Mouse (Mus musculus) kidney, embryonic 14.5 days (tissue): Measurements from ENCODE around the gene Slc44a4. TPM values are rescaled to one million over a fixed set of nuclear protein-coding genes. Genes with fewer than 3 reads are reported as not detected.

ENCODE experiments used
- ATAC-seq: fragments of 200-750 bp; cut with Nextera tagmentation; 2 replicates; pipeline ENCODE4 v1.8.0; 2017; ENCODE audit warnings: moderate number of reproducible peaks, mild to moderate bottlenecking, moderate TSS enrichment, moderate library complexity; ENCODE audit not compliant: low FRiP score, low TSS enrichment
- H3K27ac ChIP-seq: fragments of 300-500 bp; sonication (generic); 2 replicates; pipeline ENCODE4 v1.5.1; 2014; ENCODE audit warnings: low read depth, mild to moderate bottlenecking, low read length, moderate library complexity, mixed read lengths
- H3K27me3 ChIP-seq: fragments of 300-500 bp; sonication (generic); 2 replicates; pipeline ENCODE4 v1.6.1; 2014; ENCODE audit warnings: mild to moderate bottlenecking, low read length; ENCODE audit not compliant: control insufficient read depth, insufficient read depth
- H3K36me3 ChIP-seq: fragments of 300-500 bp; sonication (generic); 2 replicates; pipeline ENCODE4 v1.6.1; 2014; ENCODE audit warnings: low read length, mixed read lengths; ENCODE audit not compliant: control insufficient read depth, insufficient read depth
- H3K4me1 ChIP-seq: fragments of 300-500 bp; sonication (generic); 2 replicates; pipeline ENCODE4 v1.6.1; 2014; ENCODE audit warnings: low read length, mixed read lengths; ENCODE audit not compliant: control insufficient read depth, insufficient read depth
- H3K4me2 ChIP-seq: fragments of 300-500 bp; sonication (generic); replicated peaks from 2 replicates; pipeline ENCODE4 v1.6.1; 2014; ENCODE audit warnings: low read depth, mild to moderate bottlenecking, low read length
- H3K4me3 ChIP-seq: fragments of 300-500 bp; sonication (generic); 2 replicates; pipeline ENCODE4 v1.5.1; 2014; ENCODE audit warnings: mild to moderate bottlenecking, low read length
- H3K9ac ChIP-seq: fragments of 300-500 bp; sonication (generic); 2 replicates; pipeline ENCODE4 v1.6.1; 2014; ENCODE audit warnings: low read depth, mild to moderate bottlenecking, low read length, moderate library complexity
- H3K9me3 ChIP-seq: fragments of 300-500 bp; sonication (generic); 2 replicates; pipeline ENCODE4 v1.6.1; 2016; ENCODE audit warnings: low read length; ENCODE audit not compliant: control insufficient read depth
- WGBS: fragments of 180-500 bp; shearing (Covaris S2); extraction: QIAGEN DNeasy Blood & Tissue Kit; methylation state at CpG from one replicate; pipeline ENCODE4 v1.1.7; 2014; 5-methylcytosine and 5-hydroxymethylcytosine counted together
- polyA plus RNA-seq: library from polyadenylated mRNA; unstranded; fragments of >200 nt; fragmentation: Nextera tagmentation; extraction: Ambion mirVana; gene quantifications from 2 replicates; pipeline ENCODE4 v1.2.1, GENCODE M21; 2014

Gene Slc44a4
- polyA plus RNA-seq, 1 experiment from 2014 or later = 7.7 TPM

- Histone ChIP-seq H3K4me1 (0 out of 2 replicates have a peak, but pooled peaks cover 9% of the 10 kb centered on the region), H3K4me2 (no peak overlapping the region), H3K27ac (no peak overlapping the region), H3K36me3 (peaks cover 81% of the 10 kb centered on the region), H3K27me3 (no peaks in the 10 kb centered on the region), H3K4me3 (no peak overlapping the region), H3K9ac (no peak overlapping the region), H3K9me3 (no peaks in the 10 kb centered on the region)
- no peak for ATAC-seq
- WGBS = 83% methylated on average over 10 of the region's 10 CpGs
These were observed 3.3 kb upstream of the Slc44a4 start for GRCm38 (mm10) chr17:34910982-34911381.

GRCm38 (mm10) chr17:34911945-34912351 is 2.3 kb upstream of the Slc44a4 start:
- Histone ChIP-seq H3K9ac (no peak overlapping the region), H3K27ac (no peak overlapping the region), H3K4me1 (0 out of 2 replicates have a peak, but pooled peaks cover 9% of the 10 kb centered on the region), H3K4me2 (no peak overlapping the region), H3K9me3 (no peaks in the 10 kb centered on the region), H3K4me3 (no peak overlapping the region), H3K27me3 (no peaks in the 10 kb centered on the region), H3K36me3 (peaks cover 72% of the 10 kb centered on the region)
- peak; percentile 43; the same call in 1 of the 2 replicates for ATAC-seq
- 51% methylated on average over 5 of the region's 5 CpGs for whole genome bisulfite sequencing

GRCm38 (mm10) chr17:34915410-34915831 is 1.2 kb downstream of the Slc44a4 start:
- 0 out of 2 replicates have a peak, but pooled peaks cover 9% of the 10 kb centered on the region for H3K4me1 ChIP-seq
- peak overlapping the region; percentile 26 for H3K4me2 ChIP-seq
- H3K36me3 ChIP-seq = peaks cover 37% of the 10 kb centered on the region
- ATAC-seq = peak; percentile 69
- H3K27me3 ChIP-seq = no peaks in the 10 kb centered on the region
- no peaks in the 10 kb centered on the region for H3K9me3 ChIP-seq
- 8% methylated on average over 11 of the region's 11 CpGs for WGBS
- H3K4me3 ChIP-seq = no peak overlapping the region
- peak overlapping the region; percentile 23; the same call in 1 of the 2 replicates for H3K9ac ChIP-seq
- H3K27ac ChIP-seq = no peak overlapping the region; the same call in 1 of the 2 replicates

GRCm38 (mm10) chr17:34916316-34916715 is 2.0 kb downstream of the Slc44a4 start:
- Histone ChIP-seq H3K4me3 (no peak overlapping the region), H3K4me1 (0 out of 2 replicates have a peak, but pooled peaks cover 9% of the 10 kb centered on the region), H3K9me3 (no peaks in the 10 kb centered on the region), H3K27me3 (no peaks in the 10 kb centered on the region), H3K9ac (no peak overlapping the region), H3K27ac (no peak overlapping the region), H3K4me2 (no peak overlapping the region), H3K36me3 (peaks cover 28% of the 10 kb centered on the region)
- no peak for ATAC-seq
- 88% methylated on average over 5 of the region's 5 CpGs for WGBS

- WGBS = 79% methylated on average over 9 of the region's 9 CpGs
- H3K9ac ChIP-seq = no peak overlapping the region
- H3K4me1 ChIP-seq = 0 out of 2 replicates have a peak, but pooled peaks cover 9% of the 10 kb centered on the region
- H3K27ac ChIP-seq = no peak overlapping the region
- no peak for ATAC-seq
- no peak overlapping the region for H3K4me3 ChIP-seq
- no peak overlapping the region for H3K4me2 ChIP-seq
- no peaks in the 10 kb centered on the region for H3K27me3 ChIP-seq
- no peaks in the 10 kb centered on the region for H3K9me3 ChIP-seq
- H3K36me3 ChIP-seq = peaks cover 19% of the 10 kb centered on the region
These were observed 2.9 kb downstream of the Slc44a4 start for GRCm38 (mm10) chr17:34917188-34917587.

- no peaks in the 10 kb centered on the region for H3K9me3 ChIP-seq
- no peaks in the 10 kb centered on the region; the same call in 1 of the 2 replicates for H3K4me1 ChIP-seq
- ATAC-seq = peak; percentile 63; the same call in 1 of the 2 replicates
- WGBS = 35% methylated on average over 6 of the region's 6 CpGs
- H3K4me3 ChIP-seq = no peak overlapping the region
- no peaks in the 10 kb centered on the region for H3K36me3 ChIP-seq
- no peak overlapping the region for H3K9ac ChIP-seq
- H3K27me3 ChIP-seq = no peaks in the 10 kb centered on the region
- no peak overlapping the region for H3K27ac ChIP-seq
- no peak overlapping the region for H3K4me2 ChIP-seq
These were observed 8.7 kb downstream of the Slc44a4 start for GRCm38 (mm10) chr17:34922939-34923338.

- no peak overlapping the region for H3K27ac ChIP-seq
- H3K4me3 ChIP-seq = no peak overlapping the region
- no peaks in the 10 kb centered on the region for H3K27me3 ChIP-seq
- no peaks in the 10 kb centered on the region for H3K36me3 ChIP-seq
- H3K4me2 ChIP-seq = no peak overlapping the region
- no peaks in the 10 kb centered on the region for H3K9me3 ChIP-seq
- no peaks in the 10 kb centered on the region; the same call in 1 of the 2 replicates for H3K4me1 ChIP-seq
- WGBS = 60% methylated on average over 5 of the region's 5 CpGs
- ATAC-seq = no peak
- no peak overlapping the region for H3K9ac ChIP-seq
These were observed 10.0 kb downstream of the Slc44a4 start for GRCm38 (mm10) chr17:34924258-34924657.

GRCm38 (mm10) chr17:34927306-34928019 is 13.2 kb downstream of the Slc44a4 start:
- WGBS = 85% methylated on average over 18 of the region's 18 CpGs
- ATAC-seq = no peak
- no peaks in the 10 kb centered on the region for H3K36me3 ChIP-seq
- H3K27ac ChIP-seq = no peak overlapping the region
- no peaks in the 10 kb centered on the region for H3K9me3 ChIP-seq
- H3K4me1 ChIP-seq = peaks cover 8% of the 10 kb centered on the region; the same call in 1 of the 2 replicates
- no peak overlapping the region for H3K4me3 ChIP-seq
- H3K9ac ChIP-seq = no peak overlapping the region
- H3K4me2 ChIP-seq = no peak overlapping the region
- H3K27me3 ChIP-seq = no peaks in the 10 kb centered on the region

- H3K4me3 ChIP-seq = no peak overlapping the region
- no peak for ATAC-seq
- H3K4me2 ChIP-seq = no peak overlapping the region
- WGBS = 70% methylated on average over 4 of the region's 4 CpGs
- no peaks in the 10 kb centered on the region for H3K9me3 ChIP-seq
- no peaks in the 10 kb centered on the region for H3K27me3 ChIP-seq
- no peaks in the 10 kb centered on the region for H3K36me3 ChIP-seq
- H3K27ac ChIP-seq = no peak overlapping the region
- no peak overlapping the region for H3K9ac ChIP-seq
- peaks cover 9% of the 10 kb centered on the region; the same call in 1 of the 2 replicates for H3K4me1 ChIP-seq
These were observed 14.6 kb downstream of the Slc44a4 start for GRCm38 (mm10) chr17:34928841-34929240.
